Mouse (Mus musculus) hindbrain, embryonic 13.5 days (tissue): Measurements from ENCODE around the gene Rhbdf2. TPM values are rescaled to one million over a fixed set of nuclear protein-coding genes. Genes with fewer than 3 reads are reported as not detected.

Source experiments
- ATAC-seq: fragments of 200-750 bp; cut with Nextera tagmentation; 2 replicates; pipeline ENCODE4 v1.8.0; 2017; ENCODE audit warnings: moderate TSS enrichment; ENCODE audit not compliant: low FRiP score
- H3K27ac ChIP-seq: fragments of 300-500 bp; sonication (generic); 2 replicates; pipeline ENCODE4 v1.5.1; 2015; ENCODE audit warnings: inconsistent platforms, mild to moderate bottlenecking, moderate library complexity
- H3K27me3 ChIP-seq: fragments of 300-500 bp; sonication (generic); 2 replicates; pipeline ENCODE4 v1.6.1; 2015; ENCODE audit warnings: mild to moderate bottlenecking, inconsistent platforms
- H3K36me3 ChIP-seq: fragments of 300-500 bp; sonication (generic); 2 replicates; pipeline ENCODE4 v1.6.1; 2015; ENCODE audit warnings: mild to moderate bottlenecking, inconsistent platforms
- H3K4me1 ChIP-seq: fragments of 300-500 bp; sonication (generic); replicated peaks from 2 replicates; pipeline ENCODE4 v1.6.1; 2015; ENCODE audit warnings: inconsistent platforms
- H3K4me2 ChIP-seq: fragments of 300-500 bp; sonication (generic); 2 replicates; pipeline ENCODE4 v1.6.1; 2015; ENCODE audit warnings: inconsistent platforms, mild to moderate bottlenecking, moderate library complexity
- H3K4me3 ChIP-seq: fragments of 300-500 bp; sonication (generic); 2 replicates; pipeline ENCODE4 v1.5.1; 2015; ENCODE audit warnings: mild to moderate bottlenecking, inconsistent platforms
- H3K9ac ChIP-seq: fragments of 300-500 bp; sonication (generic); 2 replicates; pipeline ENCODE4 v1.6.1; 2015; ENCODE audit warnings: mild to moderate bottlenecking, inconsistent platforms
- H3K9me3 ChIP-seq: fragments of 300-500 bp; sonication (generic); 2 replicates; pipeline ENCODE4 v1.6.1; 2016; ENCODE audit warnings: inconsistent platforms
- WGBS: fragments of 180-500 bp; shearing (Covaris S2); methylation state at CpG from one replicate; pipeline ENCODE4 v1.1.7; 2015; 5-methylcytosine and 5-hydroxymethylcytosine counted together
- polyA plus RNA-seq: library from polyadenylated mRNA; unstranded; fragments of >200 nt; fragmentation: Nextera tagmentation; extraction: Ambion mirVana; gene quantifications from 2 replicates; pipeline ENCODE4 v1.2.1, GENCODE M21; 2015

Rhbdf2 gene
- polyA plus RNA-seq, 1 experiment from 2014 or later, result 1.8 TPM

GRCm38 (mm10) chr11:116648213-116648921, 21.5 kb upstream of the Rhbdf2 start:
- no peak for ATAC-seq
- H3K4me2 ChIP-seq, result no peak overlapping the region
- H3K9me3 ChIP-seq, result no peaks in the 10 kb centered on the region
- peaks cover 5% of the 10 kb centered on the region for H3K36me3 ChIP-seq
- H3K4me3 ChIP-seq, result no peak overlapping the region
- peaks cover 48% of the 10 kb centered on the region for H3K27me3 ChIP-seq
- no peak overlapping the region for H3K9ac ChIP-seq
- peaks cover 39% of the 10 kb centered on the region for H3K4me1 ChIP-seq
- 54% methylated on average over 18 of the region's 18 CpGs for WGBS
- H3K27ac ChIP-seq, result no peak overlapping the region

GRCm38 (mm10) chr11:116647340-116647991, 20.6 kb upstream of the Rhbdf2 start:
- H3K9me3 ChIP-seq, result no peaks in the 10 kb centered on the region
- H3K27me3 ChIP-seq, result peaks cover 40% of the 10 kb centered on the region
- H3K36me3 ChIP-seq, result peaks cover 5% of the 10 kb centered on the region
- H3K27ac ChIP-seq, result no peak overlapping the region
- H3K4me1 ChIP-seq, result peaks cover 31% of the 10 kb centered on the region
- H3K4me3 ChIP-seq, result no peak overlapping the region
- H3K4me2 ChIP-seq, result no peak overlapping the region
- no peak overlapping the region for H3K9ac ChIP-seq
- 67% methylated on average over 11 of the region's 11 CpGs for WGBS
- ATAC-seq, result no peak

- Histone ChIP-seq H3K36me3 (peaks cover 5% of the 10 kb centered on the region), H3K9ac (no peak overlapping the region), H3K4me1 (peaks cover 24% of the 10 kb centered on the region), H3K4me3 (no peak overlapping the region), H3K9me3 (no peaks in the 10 kb centered on the region), H3K27ac (no peak overlapping the region), H3K4me2 (no peak overlapping the region), H3K27me3 (peaks cover 35% of the 10 kb centered on the region)
- ATAC-seq, result no peak
- WGBS, result 90% methylated on average over 7 of the region's 7 CpGs
Measured at GRCm38 (mm10) chr11:116646771-116647170, 20.0 kb upstream of the Rhbdf2 start.

- Histone ChIP-seq H3K4me2 (no peak overlapping the region), H3K4me1 (peaks cover 18% of the 10 kb centered on the region), H3K9me3 (no peaks in the 10 kb centered on the region), H3K27me3 (peaks cover 29% of the 10 kb centered on the region), H3K9ac (no peak overlapping the region), H3K27ac (no peak overlapping the region), H3K4me3 (no peak overlapping the region), H3K36me3 (peaks cover 5% of the 10 kb centered on the region)
- no peak for ATAC-seq
- WGBS, result 68% methylated on average over 11 of the region's 11 CpGs
Measured at GRCm38 (mm10) chr11:116646136-116646535, 19.3 kb upstream of the Rhbdf2 start.

GRCm38 (mm10) chr11:116645446-116646110, 18.8 kb upstream of the Rhbdf2 start:
- Histone ChIP-seq H3K4me3 (no peak overlapping the region), H3K9me3 (no peaks in the 10 kb centered on the region), H3K36me3 (peaks cover 5% of the 10 kb centered on the region), H3K27me3 (peaks cover 23% of the 10 kb centered on the region), H3K4me2 (no peak overlapping the region), H3K27ac (no peak overlapping the region), H3K4me1 (peaks cover 18% of the 10 kb centered on the region), H3K9ac (no peak overlapping the region)
- ATAC-seq, result no peak
- WGBS, result 73% methylated on average over 8 of the region's 8 CpGs

GRCm38 (mm10) chr11:116644225-116645112, 17.6 kb upstream of the Rhbdf2 start:
- H3K4me3 ChIP-seq, result no peak overlapping the region; the same call in 1 of the 2 replicates
- ATAC-seq, result no peak
- peaks cover 16% of the 10 kb centered on the region for H3K27me3 ChIP-seq
- H3K4me1 ChIP-seq, result peaks cover 18% of the 10 kb centered on the region
- 51% methylated on average over 21 of the region's 21 CpGs for WGBS
- H3K27ac ChIP-seq, result peak overlapping the region; percentile 31; the same call in 1 of the 2 replicates
- H3K9me3 ChIP-seq, result no peaks in the 10 kb centered on the region
- peak overlapping the region; percentile 31 for H3K9ac ChIP-seq
- peak overlapping the region; percentile 48 for H3K4me2 ChIP-seq
- peaks cover 3% of the 10 kb centered on the region for H3K36me3 ChIP-seq

- Histone ChIP-seq H3K4me3 (peak overlapping the region; percentile 14), H3K9ac (peak overlapping the region; percentile 31), H3K36me3 (no peaks in the 10 kb centered on the region), H3K4me1 (peaks cover 18% of the 10 kb centered on the region), H3K4me2 (peak overlapping the region; percentile 48), H3K27ac (peak overlapping the region; percentile 31; the same call in 1 of the 2 replicates), H3K9me3 (no peaks in the 10 kb centered on the region), H3K27me3 (peaks cover 8% of the 10 kb centered on the region)
- 6% methylated on average over 19 of the region's 19 CpGs for WGBS
- ATAC-seq, result peak; percentile 67
Measured at GRCm38 (mm10) chr11:116643579-116644224, 16.9 kb upstream of the Rhbdf2 start.

GRCm38 (mm10) chr11:116642681-116643578, 16.1 kb upstream of the Rhbdf2 start:
- Histone ChIP-seq H3K27ac (peak overlapping the region; percentile 31; the same call in 1 of the 2 replicates), H3K4me3 (peak overlapping the region; percentile 14), H3K27me3 (peaks cover 3% of the 10 kb centered on the region), H3K9me3 (no peaks in the 10 kb centered on the region), H3K4me2 (peak overlapping the region; percentile 48), H3K36me3 (no peaks in the 10 kb centered on the region), H3K9ac (peak overlapping the region; percentile 31), H3K4me1 (peaks cover 18% of the 10 kb centered on the region)
- peak; percentile 71 for ATAC-seq
- WGBS, result 38% methylated on average over 14 of the region's 14 CpGs

GRCm38 (mm10) chr11:116641731-116642130, 14.9 kb upstream of the Rhbdf2 start:
- Histone ChIP-seq H3K4me3 (no peak overlapping the region), H3K9me3 (no peaks in the 10 kb centered on the region), H3K4me1 (peaks cover 15% of the 10 kb centered on the region), H3K4me2 (no peak overlapping the region), H3K36me3 (no peaks in the 10 kb centered on the region), H3K27ac (no peak overlapping the region), H3K9ac (no peak overlapping the region), H3K27me3 (peaks cover 3% of the 10 kb centered on the region; the same call in 1 of the 2 replicates)
- 73% methylated on average over 3 of the region's 3 CpGs for WGBS
- ATAC-seq, result no peak

- WGBS, result 51% methylated on average over 5 of the region's 5 CpGs
- ATAC-seq, result no peak
- no peak overlapping the region for H3K4me3 ChIP-seq
Measured at GRCm38 (mm10) chr11:116641168-116641567, 14.3 kb upstream of the Rhbdf2 start.

More at GRCm38 (mm10) chr11:116641168-116641567, 14.3 kb upstream of the Rhbdf2 start:
- H3K4me1 ChIP-seq, result peaks cover 15% of the 10 kb centered on the region
- H3K27me3 ChIP-seq, result peaks cover 3% of the 10 kb centered on the region; the same call in 1 of the 2 replicates
- no peaks in the 10 kb centered on the region for H3K9me3 ChIP-seq
- H3K27ac ChIP-seq, result no peak overlapping the region
- no peak overlapping the region for H3K4me2 ChIP-seq
- no peaks in the 10 kb centered on the region for H3K36me3 ChIP-seq
- no peak overlapping the region for H3K9ac ChIP-seq
